Mouse (Mus musculus) lung, adult 2 months (tissue): ENCODE measurements at regions not wholly inside any gene's neighbourhood (a gene's known extent, or its start where the extent isn't known, plus 50 kb on each side); places are given as distances from the start of the nearest gene placed in this dataset.

ENCODE experiments used
- DNase-seq: peaks from one replicate; pipeline ENCODE4 v3.0.0; 2022
- H3K4me1 ChIP-seq: fragments of 200-500 bp; 2 replicates; pipeline ENCODE4 v1.6.1; 2011; ENCODE audit warnings: low read length; ENCODE audit not compliant: control insufficient read depth, insufficient read depth
- H3K4me3 ChIP-seq: fragments of 200-500 bp; replicated peaks from 2 replicates; pipeline ENCODE3; 2011; ENCODE audit warnings: low read depth, mild to moderate bottlenecking, control low read depth, low read length; ENCODE audit errors: extremely low read depth
- CTCF ChIP-seq: fragments of 200-500 bp; IDR thresholded peaks from 2 replicates; pipeline ENCODE4 v1.5.1; 2011; ENCODE audit warnings: mild to moderate bottlenecking, low read length, control low read depth; ENCODE audit not compliant: insufficient read depth
- POLR2A ChIP-seq: fragments of 200-500 bp; IDR thresholded peaks from 2 replicates; pipeline ENCODE4 v1.6.1; 2011; ENCODE audit warnings: low read depth, mild to moderate bottlenecking, control low read depth, low read length, borderline replicate concordance; ENCODE audit errors: extremely low read depth
- WGBS: fragments of 180-500 bp; shearing (Covaris S2); methylation state at CpG from one replicate; pipeline ENCODE4 v1.1.7; 2018; 5-methylcytosine and 5-hydroxymethylcytosine counted together

GRCm38 (mm10) chr12:45670874-45671553 is 596.5 kb upstream of the Stxbp6 start:
- WGBS, result 78% methylated on average over 13 of the region's 13 CpGs
- Histone ChIP-seq H3K4me1 (no peaks in the 10 kb centered on the region), H3K4me3 (no peak overlapping the region)
- TF ChIP-seq CTCF (no peak), POLR2A (no peak)
- no peak for DNase-seq

GRCm38 (mm10) chr12:45670246-45670873 is 595.9 kb upstream of the Stxbp6 start:
- no peak overlapping the region for H3K4me3 ChIP-seq
- TF ChIP-seq POLR2A, result no peak
- TF ChIP-seq CTCF, result no peak
- 80% methylated on average over 6 of the region's 6 CpGs for WGBS

GRCm38 (mm10) chr12:45659612-45660011 is 585.1 kb upstream of the Stxbp6 start:
- no peaks in the 10 kb centered on the region for H3K4me1 ChIP-seq
- no peak overlapping the region for H3K4me3 ChIP-seq
- no peak for TF ChIP-seq POLR2A
- no peak for TF ChIP-seq CTCF
- no peak for DNase-seq

More at GRCm38 (mm10) chr12:45670246-45670873, 595.9 kb upstream of the Stxbp6 start:
- no peaks in the 10 kb centered on the region for H3K4me1 ChIP-seq
- DNase-seq, result no peak

GRCm38 (mm10) chr12:45656574-45656973 is 582.1 kb upstream of the Stxbp6 start:
- H3K4me3 ChIP-seq, result no peak overlapping the region
- no peak for DNase-seq
- 58% methylated on average over 2 of the region's 2 CpGs for WGBS
- H3K4me1 ChIP-seq, result no peaks in the 10 kb centered on the region
- TF ChIP-seq POLR2A (no peak), CTCF (no peak)

GRCm38 (mm10) chr12:45648654-45649053 is 574.1 kb upstream of the Stxbp6 start:
- TF ChIP-seq CTCF (no peak), POLR2A (no peak)
- Histone ChIP-seq H3K4me1 (no peaks in the 10 kb centered on the region), H3K4me3 (no peak overlapping the region)
- WGBS, result 88% methylated on average over 4 of the region's 4 CpGs
- no peak for DNase-seq

- WGBS, result 77% methylated on average over 2 of the region's 2 CpGs
Observed at GRCm38 (mm10) chr12:45644180-45644579, 569.7 kb upstream of the Stxbp6 start.

GRCm38 (mm10) chr12:45622830-45623229 is 548.3 kb upstream of the Stxbp6 start:
- Histone ChIP-seq H3K4me1 (no peaks in the 10 kb centered on the region), H3K4me3 (no peak overlapping the region)
- DNase-seq, result no peak
- TF ChIP-seq POLR2A, result no peak
- TF ChIP-seq CTCF, result no peak
- 91% methylated on average over 1 of the region's 1 CpGs for WGBS

More at GRCm38 (mm10) chr12:45644180-45644579, 569.7 kb upstream of the Stxbp6 start:
- no peak overlapping the region for H3K4me3 ChIP-seq
- H3K4me1 ChIP-seq, result no peaks in the 10 kb centered on the region
- TF ChIP-seq POLR2A (no peak), CTCF (no peak)
- DNase-seq, result no peak

- H3K4me1 ChIP-seq, result no peaks in the 10 kb centered on the region
- H3K4me3 ChIP-seq, result no peak overlapping the region
- TF ChIP-seq POLR2A, result no peak
- TF ChIP-seq CTCF, result no peak
- DNase-seq, result no peak
Observed at GRCm38 (mm10) chr12:45620056-45620455, 545.5 kb upstream of the Stxbp6 start.

- TF ChIP-seq POLR2A (no peak), CTCF (no peak)
Observed at GRCm38 (mm10) chr12:45614509-45615150, 540.1 kb upstream of the Stxbp6 start.

GRCm38 (mm10) chr12:45614074-45614473 is 539.6 kb upstream of the Stxbp6 start:
- Histone ChIP-seq H3K4me1 (no peaks in the 10 kb centered on the region), H3K4me3 (no peak overlapping the region)
- no peak for DNase-seq
- no peak for TF ChIP-seq POLR2A
- no peak for TF ChIP-seq CTCF

More at GRCm38 (mm10) chr12:45614509-45615150, 540.1 kb upstream of the Stxbp6 start:
- H3K4me1 ChIP-seq, result no peaks in the 10 kb centered on the region
- DNase-seq, result no peak
- H3K4me3 ChIP-seq, result no peak overlapping the region
- WGBS, result 33% methylated on average over 1 of the region's 1 CpGs
